Mouse (Mus musculus): ENCODE measurements around the gene Enox1. TPM values are rescaled to one million over a fixed set of nuclear protein-coding genes. Genes with fewer than 3 reads are reported as not detected.

Gene Enox1
- polyA plus RNA-seq, 1 experiment from 2014 or later: 0.09 TPM

GRCm38 (mm10) chr14:77259686-77260085 lies 103.1 kb downstream of the Enox1 start:
- H3K9ac ChIP-seq (replicated peaks): no peak overlapping the region
- ATAC-seq (no peak), DNase-seq (no peak)
- H3K4me3 ChIP-seq (ENCODE audit: low read depth, low read length): no peak overlapping the region
- TF ChIP-seq CTCF (IDR thresholded peaks at IDR 0.05; ENCODE audit: low read depth) (no peak), EP300 (IDR thresholded peaks at IDR 0.05; ENCODE audit: low read depth) (no peak)
- H3K4me2 ChIP-seq (ENCODE audit: low read depth, low read length): no peak overlapping the region
- no peaks in the 10 kb centered on the region for H3K36me3 ChIP-seq (replicated peaks; ENCODE audit: insufficient read depth, low read length)
- H3K27ac ChIP-seq (ENCODE audit: low read depth): no peak overlapping the region
- WGBS (ENCODE audit: insufficient replicate concordance): 79% methylated on average over 5 of the region's 5 CpGs
- no peaks in the 10 kb centered on the region for H3K4me1 ChIP-seq (ENCODE audit: insufficient read depth)
- no peaks in the 10 kb centered on the region for H3K9me3 ChIP-seq (ENCODE audit: low read length)
- H3K27me3 ChIP-seq (ENCODE audit: insufficient read depth, low read length): no peaks in the 10 kb centered on the region

- ATAC-seq: no peak
- H3K9me3 ChIP-seq (ENCODE audit: low read length): no peaks in the 10 kb centered on the region
- H3K27me3 ChIP-seq (ENCODE audit: insufficient read depth, low read length): no peaks in the 10 kb centered on the region
- TF ChIP-seq CTCF (IDR thresholded peaks at IDR 0.05; ENCODE audit: low read depth): no peak
- TF ChIP-seq EP300 (IDR thresholded peaks at IDR 0.05; ENCODE audit: low read depth): no peak
- no peak overlapping the region for H3K4me2 ChIP-seq (ENCODE audit: low read depth, low read length)
- WGBS (ENCODE audit: insufficient replicate concordance): 70% methylated on average over 4 of the region's 4 CpGs
- no peak overlapping the region for H3K27ac ChIP-seq (ENCODE audit: low read depth)
- no peak overlapping the region for H3K4me3 ChIP-seq (ENCODE audit: low read depth, low read length)
- no peak overlapping the region for H3K9ac ChIP-seq (replicated peaks)
- H3K4me1 ChIP-seq (ENCODE audit: insufficient read depth): no peaks in the 10 kb centered on the region
- no peaks in the 10 kb centered on the region for H3K36me3 ChIP-seq (replicated peaks; ENCODE audit: insufficient read depth, low read length)
- DNase-seq: no peak
Observed at GRCm38 (mm10) chr14:77260107-77260506, 103.5 kb downstream of the Enox1 start.

GRCm38 (mm10) chr14:77266805-77267771 lies 110.5 kb downstream of the Enox1 start:
- TF ChIP-seq EP300 (IDR thresholded peaks at IDR 0.05; ENCODE audit: low read depth) (no peak), CTCF (IDR thresholded peaks at IDR 0.05; ENCODE audit: low read depth) (no peak)
- H3K27me3 ChIP-seq (ENCODE audit: insufficient read depth, low read length): no peaks in the 10 kb centered on the region
- no peaks in the 10 kb centered on the region for H3K36me3 ChIP-seq (replicated peaks; ENCODE audit: insufficient read depth, low read length)
- no peak for DNase-seq
- no peaks in the 10 kb centered on the region for H3K4me1 ChIP-seq (ENCODE audit: insufficient read depth)
- H3K4me2 ChIP-seq (ENCODE audit: low read depth, low read length): no peak overlapping the region
- no peak overlapping the region for H3K9ac ChIP-seq (replicated peaks)
- ATAC-seq: no peak
- H3K9me3 ChIP-seq (ENCODE audit: low read length): no peaks in the 10 kb centered on the region
- H3K27ac ChIP-seq (ENCODE audit: low read depth): no peak overlapping the region
- WGBS (ENCODE audit: insufficient replicate concordance): 67% methylated on average over 17 of the region's 17 CpGs
- H3K4me3 ChIP-seq (ENCODE audit: low read depth, low read length): no peak overlapping the region

- Histone ChIP-seq H3K4me1 (ENCODE audit: insufficient read depth) (no peaks in the 10 kb centered on the region), H3K9me3 (ENCODE audit: low read length) (no peaks in the 10 kb centered on the region), H3K4me3 (ENCODE audit: low read depth, low read length) (no peak overlapping the region), H3K36me3 (replicated peaks; ENCODE audit: insufficient read depth, low read length) (no peaks in the 10 kb centered on the region), H3K4me2 (ENCODE audit: low read depth, low read length) (no peak overlapping the region), H3K27me3 (ENCODE audit: insufficient read depth, low read length) (no peaks in the 10 kb centered on the region), H3K27ac (ENCODE audit: low read depth) (no peak overlapping the region), H3K9ac (replicated peaks) (no peak overlapping the region)
- WGBS (ENCODE audit: insufficient replicate concordance): 66% methylated on average over 12 of the region's 12 CpGs
- ATAC-seq (no peak), DNase-seq (no peak)
- TF ChIP-seq CTCF (IDR thresholded peaks at IDR 0.05; ENCODE audit: low read depth): no peak
Observed at GRCm38 (mm10) chr14:77272248-77272930, 115.8 kb downstream of the Enox1 start.

- Histone ChIP-seq H3K27me3 (ENCODE audit: insufficient read depth, low read length) (no peaks in the 10 kb centered on the region), H3K9ac (replicated peaks) (no peak overlapping the region), H3K36me3 (replicated peaks; ENCODE audit: insufficient read depth, low read length) (no peaks in the 10 kb centered on the region), H3K4me1 (ENCODE audit: insufficient read depth) (no peaks in the 10 kb centered on the region), H3K4me2 (ENCODE audit: low read depth, low read length) (no peak overlapping the region), H3K27ac (ENCODE audit: low read depth) (no peak overlapping the region), H3K9me3 (ENCODE audit: low read length) (no peaks in the 10 kb centered on the region), H3K4me3 (ENCODE audit: low read depth, low read length) (no peak overlapping the region)
- DNase-seq (no peak), ATAC-seq (no peak)
- TF ChIP-seq EP300 (IDR thresholded peaks at IDR 0.05; ENCODE audit: low read depth) (no peak), CTCF (IDR thresholded peaks at IDR 0.05; ENCODE audit: low read depth) (no peak)
- 76% methylated on average over 13 of the region's 13 CpGs for WGBS (ENCODE audit: insufficient replicate concordance)
Observed at GRCm38 (mm10) chr14:77272931-77273446, 116.4 kb downstream of the Enox1 start.

GRCm38 (mm10) chr14:77273721-77274120 lies 117.2 kb downstream of the Enox1 start:
- no peak overlapping the region for H3K27ac ChIP-seq (ENCODE audit: low read depth)
- no peak overlapping the region for H3K4me2 ChIP-seq (ENCODE audit: low read depth, low read length)
- ATAC-seq (no peak), DNase-seq (no peak)
- H3K4me3 ChIP-seq (ENCODE audit: low read depth, low read length): no peak overlapping the region
- no peaks in the 10 kb centered on the region for H3K4me1 ChIP-seq (ENCODE audit: insufficient read depth)
- TF ChIP-seq EP300 (IDR thresholded peaks at IDR 0.05; ENCODE audit: low read depth) (no peak), CTCF (IDR thresholded peaks at IDR 0.05; ENCODE audit: low read depth) (no peak)
- no peak overlapping the region for H3K9ac ChIP-seq (replicated peaks)
- H3K9me3 ChIP-seq (ENCODE audit: low read length): no peaks in the 10 kb centered on the region
- WGBS (ENCODE audit: insufficient replicate concordance): 43% methylated on average over 6 of the region's 6 CpGs
- H3K27me3 ChIP-seq (ENCODE audit: insufficient read depth, low read length): no peaks in the 10 kb centered on the region
- H3K36me3 ChIP-seq (replicated peaks; ENCODE audit: insufficient read depth, low read length): no peaks in the 10 kb centered on the region
